Mouse (Mus musculus) cerebellum, adult 9-11 months (tissue): ENCODE results near the gene 2410004B18Rik.
"Not testable (repeated sequence)": the region's sequence is repeated elsewhere in the genome, so short reads cannot be mapped to it uniquely, and the experiment has no call there.

Experiments used
- DNase-seq: peaks from one replicate; pipeline ENCODE4 v3.0.0; 2022

The 2410004B18Rik gene

DNA sequence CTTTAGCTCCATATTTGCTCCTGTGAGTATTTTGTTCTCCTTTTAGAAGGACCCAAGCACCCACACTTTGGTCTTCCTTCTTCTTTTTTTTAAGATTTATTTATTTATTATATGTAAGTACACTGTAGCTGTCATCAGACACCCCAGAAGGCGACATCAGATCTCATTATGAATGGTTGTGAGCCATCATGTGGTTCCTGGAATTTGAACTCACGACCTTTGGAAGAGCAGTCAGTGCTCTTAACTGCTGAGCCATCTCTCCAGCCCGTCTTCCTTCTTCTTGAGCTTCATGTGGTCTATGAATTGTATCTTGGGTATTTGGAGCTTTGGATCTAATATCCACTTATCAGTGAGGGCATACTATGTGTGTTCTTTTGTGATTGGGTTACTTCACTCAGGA lies 27.8 kb downstream of the 2410004B18Rik start:
- not testable (repeated sequence) for DNase-seq

DNA sequence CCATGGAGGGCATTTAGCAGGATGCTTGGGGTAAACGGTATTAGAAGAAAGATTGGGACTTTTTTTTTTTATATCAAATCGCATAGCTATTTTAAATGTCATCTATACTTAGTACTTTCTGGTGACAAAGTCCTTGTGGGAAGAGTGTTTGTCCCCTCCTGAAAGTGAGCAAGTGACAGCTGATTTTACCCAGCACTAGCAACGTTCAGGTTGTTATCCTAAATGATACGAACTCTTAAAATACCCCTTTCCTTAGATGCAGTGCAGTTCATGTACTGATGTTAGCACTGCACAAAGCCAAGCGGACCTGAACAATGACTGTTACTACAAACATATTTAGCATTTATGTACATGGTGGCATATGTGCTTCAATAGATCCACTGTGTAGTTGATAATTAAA lies 29.0 kb downstream of the 2410004B18Rik start:
- no peak for DNase-seq

DNA sequence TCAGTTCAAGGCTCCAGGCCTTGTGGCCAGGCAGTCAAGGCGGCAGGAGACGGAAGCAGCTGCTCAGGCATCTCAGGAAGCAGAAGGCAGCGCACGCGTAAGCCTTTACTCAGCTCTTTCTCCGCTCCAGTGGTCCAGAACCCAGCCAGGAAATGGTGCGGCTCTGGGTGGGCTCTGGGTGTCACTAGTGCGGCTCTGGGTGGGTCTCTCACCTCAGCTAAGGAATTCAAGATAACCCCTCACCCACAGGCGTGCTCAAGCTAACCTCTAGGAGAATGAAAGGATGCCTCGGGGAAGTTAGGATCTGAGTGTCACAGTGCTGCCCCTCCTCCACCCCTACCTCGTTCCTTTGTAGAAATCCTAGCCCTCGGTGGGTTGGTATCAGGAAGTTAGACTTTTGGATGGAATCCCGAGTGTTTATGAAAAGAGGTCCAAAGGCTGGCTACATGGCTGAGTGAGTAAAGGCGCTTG lies 31.3 kb downstream of the 2410004B18Rik start:
- no peak for DNase-seq

DNA sequence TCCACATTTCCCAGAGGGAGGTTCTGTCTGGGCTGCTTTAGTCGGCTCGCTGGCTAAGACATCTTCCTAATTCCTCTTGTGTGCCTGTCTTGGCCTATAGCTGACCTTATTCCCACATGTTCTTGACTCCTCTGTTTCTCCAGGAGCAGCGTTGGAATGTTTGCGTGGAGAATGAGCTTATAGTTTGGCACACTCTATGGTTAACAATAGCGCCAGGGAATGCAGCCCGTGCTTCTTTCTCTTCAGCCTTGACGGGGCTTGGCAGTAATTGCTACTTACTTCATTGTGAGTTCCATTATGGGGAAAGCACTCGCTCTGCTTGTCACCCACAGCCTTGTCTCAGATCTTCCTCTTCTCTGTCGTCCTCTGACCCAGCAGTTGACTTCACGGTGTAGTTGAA lies 33.7 kb downstream of the 2410004B18Rik start:
- no peak for DNase-seq

DNA sequence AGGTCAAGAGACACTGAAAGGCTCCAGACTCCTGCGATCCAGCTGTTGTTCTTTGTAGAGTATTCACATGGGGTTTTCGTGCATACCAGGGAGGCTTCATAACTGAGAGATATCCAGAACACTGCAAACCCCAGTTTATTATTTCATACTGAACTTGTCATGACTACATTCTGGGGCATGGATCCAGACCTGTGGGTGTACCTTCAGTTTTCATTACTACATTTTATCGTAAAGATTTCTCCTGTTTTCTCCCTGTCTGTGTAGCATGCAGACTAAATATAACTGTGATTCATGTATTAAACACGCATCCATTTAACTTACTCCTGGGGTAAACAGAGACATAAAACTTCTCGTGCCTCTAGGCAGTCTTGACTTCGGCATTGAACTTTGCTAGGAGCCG lies 37.2 kb downstream of the 2410004B18Rik start:
- DNase-seq: no peak

DNA sequence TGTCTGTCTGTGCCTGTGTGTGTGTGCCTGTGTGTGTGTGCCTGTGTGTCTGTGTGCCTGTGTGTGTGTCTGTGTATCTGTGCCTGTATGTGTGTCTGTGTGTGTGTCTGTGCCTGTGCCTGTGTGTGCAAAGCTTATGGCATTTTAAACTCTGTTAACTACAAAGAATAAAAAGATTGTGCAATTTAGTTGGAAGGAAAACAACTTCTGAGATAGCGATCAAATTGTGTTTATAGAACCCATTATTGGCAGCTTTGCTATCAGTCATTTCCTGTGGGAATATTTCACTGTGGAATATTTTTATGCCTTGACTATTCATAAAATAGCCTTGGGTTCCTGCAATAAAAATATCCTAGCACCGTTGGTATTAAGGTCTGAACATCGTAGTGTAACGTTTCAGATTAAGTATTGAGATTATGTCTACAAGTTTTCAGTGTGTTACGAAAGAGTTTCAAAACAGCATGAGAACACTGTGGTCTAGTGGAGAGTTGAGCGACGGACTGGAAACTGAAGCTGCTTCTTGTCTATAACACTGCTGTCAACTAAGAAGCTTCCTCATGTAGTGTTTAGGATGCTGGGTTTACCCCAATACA lies 47.6 kb downstream of the 2410004B18Rik start:
- no peak for DNase-seq

DNA sequence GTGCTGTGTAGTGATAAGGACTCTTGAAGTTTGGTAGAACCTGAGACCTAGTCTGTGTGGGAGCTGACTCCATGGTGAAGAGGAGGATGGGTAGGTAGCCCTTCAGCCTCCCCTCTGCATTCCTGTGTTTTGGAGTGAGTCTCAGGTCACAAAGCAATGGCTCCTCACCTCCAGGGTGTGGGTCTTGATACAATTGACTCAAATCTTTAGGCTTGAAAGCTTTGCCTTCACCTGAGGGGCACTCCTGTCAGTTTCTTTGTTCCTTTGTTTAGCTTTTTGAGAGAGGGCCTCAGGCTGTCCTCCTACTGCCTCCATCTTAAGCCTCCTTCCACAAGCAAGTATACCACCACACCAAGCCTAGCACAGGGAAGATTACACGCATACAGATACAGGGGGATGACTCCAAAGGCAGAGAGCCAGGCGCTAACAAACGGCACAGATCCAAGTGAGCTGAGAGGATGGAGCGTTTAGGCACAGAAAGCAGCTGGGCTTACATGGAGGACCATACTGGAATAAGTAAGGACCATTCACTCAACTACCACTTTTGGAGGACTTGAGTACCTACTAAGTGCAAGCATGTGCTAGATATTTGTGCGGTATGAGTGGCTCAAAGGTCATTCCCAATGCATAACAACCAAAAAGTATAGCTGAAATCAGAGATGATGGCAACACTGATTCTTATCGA lies 48.6 kb downstream of the 2410004B18Rik start:
- no peak for DNase-seq

DNA sequence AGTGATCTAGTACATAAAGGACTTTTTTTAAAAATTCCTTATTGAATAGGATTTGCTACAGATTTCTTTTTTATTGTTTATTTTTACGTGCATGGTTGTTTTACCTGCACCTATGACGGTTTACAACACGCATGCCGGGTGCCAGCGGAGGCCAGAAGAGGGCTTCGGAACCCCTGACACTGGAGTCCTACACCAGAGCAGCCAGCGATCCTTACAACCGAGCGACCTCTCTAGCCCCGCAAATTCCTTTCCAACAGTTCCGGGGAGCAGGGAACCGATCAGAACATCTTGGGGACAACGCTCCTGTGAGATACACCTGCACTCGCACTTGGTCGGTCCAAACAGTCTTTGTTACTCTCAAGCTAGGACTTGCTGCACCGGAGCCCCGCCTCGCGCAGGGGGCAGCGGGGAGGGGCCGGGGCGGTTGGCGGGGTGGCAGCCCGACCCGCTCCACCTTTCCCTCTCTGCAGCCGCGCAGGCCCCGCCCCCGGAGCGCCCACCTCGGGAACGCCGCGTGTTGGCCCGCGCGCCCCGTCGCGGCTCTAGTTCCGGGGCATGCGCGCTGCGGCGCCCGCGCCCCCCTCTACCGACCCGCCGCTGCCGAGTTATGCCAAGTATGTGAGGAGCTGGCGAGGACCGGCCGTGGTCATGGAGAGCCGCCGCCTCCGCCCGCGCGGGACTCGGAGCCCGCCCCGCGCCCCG lies 49.6 kb downstream of the 2410004B18Rik start, which contains the start of gene Syde2:
Syde2 (plus strand) TSS at position 603 of the 702 bp plus-strand sequence.
- DNase-seq: peak; percentile 17

DNA sequence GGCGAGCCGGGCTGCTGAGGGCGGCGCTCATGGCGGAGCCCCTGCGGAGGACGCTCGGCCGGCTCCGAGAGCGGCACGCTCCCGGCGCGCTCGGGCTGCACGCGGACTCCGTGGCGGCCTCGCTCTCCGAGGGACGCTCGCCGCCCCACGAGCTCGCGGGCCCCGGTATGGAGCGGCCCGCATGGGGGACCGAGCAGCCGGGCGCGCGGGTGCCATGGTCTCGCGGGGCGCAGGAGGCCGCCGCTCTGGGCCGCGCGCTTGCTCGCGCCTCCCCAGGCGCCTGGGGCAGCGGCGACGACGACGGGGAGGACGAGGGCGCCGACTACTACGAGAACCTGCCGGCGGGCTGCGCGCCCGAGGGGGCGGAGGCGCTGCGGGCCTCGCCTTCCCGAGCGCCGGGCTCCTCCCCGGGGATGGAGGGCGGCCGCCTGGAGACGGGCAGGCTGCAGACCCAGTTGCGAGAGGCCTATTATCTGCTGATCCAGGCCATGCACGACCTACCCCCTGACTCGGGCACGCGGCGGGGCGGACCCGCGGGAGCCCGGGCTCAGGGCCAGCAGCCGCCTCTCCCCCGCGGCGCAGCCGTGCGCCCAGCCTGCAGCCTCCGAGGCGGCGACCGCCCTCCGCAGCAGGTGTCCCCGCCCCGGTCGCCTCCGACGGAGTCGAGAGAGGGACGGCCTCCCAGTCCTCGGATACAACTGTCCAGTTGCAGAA lies 50.3 kb downstream of the 2410004B18Rik start:
- peak; percentile 21 for DNase-seq

DNA sequence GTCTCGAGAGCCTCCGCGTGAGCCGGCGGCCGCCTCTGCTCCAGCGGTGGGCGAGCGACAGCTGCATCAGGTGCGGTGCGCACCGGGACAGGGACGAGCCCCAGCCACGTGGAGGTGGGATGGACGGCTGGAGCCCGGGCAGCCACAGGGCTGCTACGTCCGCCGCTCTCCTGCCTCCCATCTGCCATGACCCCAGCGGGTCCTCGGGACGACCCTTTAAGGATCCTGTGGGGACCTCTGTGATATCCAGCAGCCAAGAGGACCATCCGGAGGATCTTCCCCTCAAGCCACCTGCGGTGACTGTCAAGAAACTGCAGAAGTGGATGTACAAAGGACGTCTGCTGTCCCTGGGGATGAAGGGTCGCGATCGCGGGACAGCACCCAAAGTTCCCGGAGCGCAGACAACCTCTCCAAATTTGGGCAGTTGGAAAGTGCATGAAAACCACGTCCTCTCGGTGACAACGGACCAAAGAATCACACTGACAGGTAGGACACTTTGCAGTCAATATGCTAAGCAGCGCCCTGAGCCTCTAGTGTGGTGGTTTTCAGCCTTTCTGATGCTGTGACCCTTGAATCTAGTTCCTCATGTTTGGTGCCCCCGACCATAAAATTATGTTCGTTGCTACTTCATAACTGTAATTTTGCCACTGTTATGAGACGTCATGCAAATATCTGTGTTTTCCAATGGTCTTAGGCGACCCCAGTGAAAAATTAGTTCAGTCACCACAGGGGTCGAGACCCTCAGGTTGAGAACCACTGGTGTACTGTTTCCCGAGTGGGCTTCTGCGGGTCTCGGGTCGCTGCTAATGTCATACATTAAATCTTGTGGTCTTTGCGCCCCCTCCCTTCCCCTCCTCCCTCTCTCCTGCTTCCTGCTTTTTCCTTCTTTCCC lies 51.1 kb downstream of the 2410004B18Rik start:
- no peak for DNase-seq

DNA sequence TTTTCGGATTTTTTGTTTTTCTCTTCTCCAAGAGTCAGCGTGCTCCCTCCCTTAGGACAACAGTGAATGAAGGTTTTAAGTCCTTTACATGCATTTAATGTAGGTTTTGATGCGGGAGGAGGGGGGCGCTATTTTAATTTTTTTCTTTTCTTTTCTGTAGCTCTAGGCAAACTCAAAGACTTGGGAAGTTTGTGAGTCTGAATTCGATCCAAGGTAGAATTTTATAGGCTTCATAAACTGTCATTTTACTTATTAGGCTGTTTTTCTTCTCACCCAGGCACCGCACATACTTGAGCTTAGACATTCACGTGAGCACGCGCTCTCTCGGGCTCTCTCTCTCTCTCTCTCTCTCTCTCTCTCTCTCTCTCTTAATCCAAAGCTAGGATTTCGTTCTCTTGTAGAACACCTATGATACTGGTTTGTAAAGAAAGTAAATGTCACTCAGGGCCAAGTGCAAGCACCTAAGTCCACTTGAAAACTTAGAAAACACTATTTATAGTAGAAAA lies 51.8 kb downstream of the 2410004B18Rik start:
- no peak for DNase-seq

DNA sequence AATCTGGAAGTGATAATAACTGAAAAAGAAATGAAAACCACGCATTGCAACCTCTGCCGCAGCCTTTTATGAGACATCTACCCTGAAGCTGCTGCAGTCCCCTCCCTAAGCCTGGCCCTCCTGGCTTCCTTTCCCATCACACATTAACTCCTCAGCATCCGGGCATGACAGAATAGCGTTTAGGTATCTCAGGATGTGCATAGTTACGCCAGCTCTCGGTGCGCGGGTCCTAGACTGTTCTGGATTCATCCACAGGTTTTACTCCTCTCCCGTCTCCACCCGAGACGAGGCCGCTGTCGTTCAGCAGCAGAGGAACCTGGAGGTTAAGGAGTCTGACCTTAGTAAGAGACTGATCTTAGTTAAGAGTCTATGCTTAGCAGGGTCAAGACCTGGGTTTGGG lies 53.3 kb downstream of the 2410004B18Rik start:
- DNase-seq: no peak

DNA sequence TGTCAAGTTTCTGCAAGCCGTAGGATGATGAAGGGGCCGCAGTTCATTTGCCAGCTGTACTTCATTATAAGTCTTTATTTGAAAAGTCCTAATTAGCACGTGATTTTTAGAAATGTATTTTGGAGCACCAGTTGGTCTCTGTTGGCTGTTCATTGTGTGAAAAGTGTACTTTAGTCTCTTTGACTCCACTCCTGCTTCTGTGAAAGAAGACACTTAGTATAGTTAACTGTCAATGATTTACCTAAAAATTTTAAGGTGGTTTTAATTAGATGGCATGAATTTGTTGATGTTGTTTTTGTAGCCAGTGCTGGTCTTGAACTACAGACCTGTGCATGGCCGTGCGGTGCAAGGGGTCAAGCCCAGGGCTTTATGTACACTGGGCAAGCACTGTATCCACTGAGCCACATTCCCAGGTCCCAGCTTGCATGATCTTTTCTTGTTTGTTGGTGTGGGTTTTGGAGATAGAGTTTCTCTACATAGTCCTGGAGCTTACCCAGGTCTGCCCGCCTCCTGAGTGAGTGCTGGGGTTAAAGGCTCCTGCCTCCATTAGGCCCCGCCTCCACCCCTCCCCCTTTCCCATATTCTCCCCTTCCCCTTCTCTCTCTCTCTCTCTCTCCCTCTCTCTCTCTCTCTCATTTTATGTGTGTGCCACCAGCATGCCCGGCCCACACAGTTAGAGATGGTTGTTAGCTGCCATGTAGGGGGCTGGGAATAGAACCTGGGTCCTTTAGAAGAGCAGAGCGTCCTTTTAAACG lies 54.3 kb downstream of the 2410004B18Rik start:
- no peak for DNase-seq

DNA sequence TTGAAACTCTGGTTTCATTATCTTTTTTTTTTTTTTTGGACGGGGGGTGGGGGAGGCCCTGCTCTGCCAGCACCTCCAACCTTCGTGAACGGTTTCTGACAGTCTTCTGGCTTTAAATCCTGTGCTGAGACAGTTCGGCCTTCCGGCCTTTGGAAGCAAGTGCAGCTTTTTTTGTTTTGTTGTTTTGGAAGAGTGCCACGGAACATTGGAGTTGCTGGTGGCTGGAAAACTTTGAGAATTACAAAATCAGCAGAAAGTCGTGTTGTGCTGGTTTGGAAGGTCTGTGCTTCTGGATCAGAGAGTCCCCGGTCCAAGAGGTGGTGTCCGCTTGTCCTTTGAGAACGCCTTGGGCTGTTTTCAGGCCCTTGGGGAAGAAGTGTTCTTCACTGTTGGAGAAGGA lies 55.0 kb downstream of the 2410004B18Rik start:
- DNase-seq: peak; percentile 11

DNA sequence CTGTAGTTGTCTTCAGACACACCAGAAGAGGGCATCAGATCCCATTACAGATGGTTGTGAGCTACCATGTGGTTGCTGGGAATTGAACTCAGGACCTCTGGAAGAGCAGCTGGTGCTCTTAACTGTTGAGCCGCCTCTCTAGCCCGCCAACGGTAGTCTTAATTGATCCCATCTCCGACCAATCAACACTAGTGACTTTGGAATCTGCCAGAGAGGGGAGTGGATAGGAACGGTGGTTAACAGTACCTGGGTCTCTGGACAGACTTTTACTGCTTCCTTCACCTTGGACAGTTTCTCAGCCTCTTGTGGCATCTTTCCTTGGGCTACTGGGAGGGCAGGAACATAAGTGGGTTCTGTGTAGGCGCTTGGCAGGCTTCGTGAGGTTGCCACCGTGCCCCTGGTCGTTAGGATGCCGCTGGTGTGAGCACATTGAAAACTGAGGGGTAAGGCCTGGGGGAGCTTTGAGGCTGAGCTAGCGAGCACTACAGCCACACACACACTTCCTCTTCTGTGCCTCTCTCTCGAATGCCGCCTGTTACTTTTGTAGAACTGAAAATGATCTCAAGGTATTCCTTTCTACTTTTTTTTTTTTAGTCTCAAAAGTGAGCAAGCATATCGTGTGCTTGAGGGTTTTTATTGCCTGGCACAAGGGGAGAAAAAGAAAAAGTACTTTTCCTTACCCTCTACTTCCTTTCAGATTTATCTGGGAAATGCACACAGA lies 55.8 kb downstream of the 2410004B18Rik start:
- no peak for DNase-seq
